Mouse (Mus musculus) liver, postnatal 0 days (tissue): ENCODE measurements at regions not wholly inside any gene's neighbourhood (a gene's known extent, or its start where the extent isn't known, plus 50 kb on each side); places are given as distances from the start of the nearest gene placed in this dataset.

Experiments
- CTCF ChIP-seq: sonication (generic); IDR thresholded peaks from 2 replicates; pipeline ENCODE4 v1.5.1; 2016; ENCODE audit warnings: antibody characterized with exemption, low read depth
- EP300 ChIP-seq: IDR thresholded peaks from 2 replicates; pipeline ENCODE4 v1.6.1; 2016; ENCODE audit warnings: antibody characterized with exemption, low read depth, mild to moderate bottlenecking

DNA sequence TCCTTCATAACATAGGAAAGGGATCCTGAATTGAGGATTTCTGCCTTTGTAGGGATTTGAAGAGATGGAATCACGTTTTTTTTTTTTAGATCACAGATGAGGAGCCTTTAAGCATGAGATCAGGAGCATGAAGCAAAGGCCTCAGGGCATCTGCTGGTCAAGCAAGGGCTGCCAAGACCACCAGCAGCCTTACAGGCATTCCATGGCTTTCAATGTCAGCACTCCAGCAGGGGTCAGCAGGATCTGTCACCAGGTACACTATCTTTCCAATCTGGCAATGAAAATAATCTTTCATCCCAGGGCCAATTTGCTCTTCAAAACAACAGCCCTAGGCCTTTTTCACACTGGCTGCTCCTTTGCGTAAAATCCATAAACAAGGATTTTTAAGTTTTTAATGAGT is 85.3 kb upstream of the Kcnab1 start:
- TF ChIP-seq CTCF (no peak), EP300 (no peak)
